Comparison of ENCODE assay signal across 11 mouse cellular contexts in the genomic region with DNA sequence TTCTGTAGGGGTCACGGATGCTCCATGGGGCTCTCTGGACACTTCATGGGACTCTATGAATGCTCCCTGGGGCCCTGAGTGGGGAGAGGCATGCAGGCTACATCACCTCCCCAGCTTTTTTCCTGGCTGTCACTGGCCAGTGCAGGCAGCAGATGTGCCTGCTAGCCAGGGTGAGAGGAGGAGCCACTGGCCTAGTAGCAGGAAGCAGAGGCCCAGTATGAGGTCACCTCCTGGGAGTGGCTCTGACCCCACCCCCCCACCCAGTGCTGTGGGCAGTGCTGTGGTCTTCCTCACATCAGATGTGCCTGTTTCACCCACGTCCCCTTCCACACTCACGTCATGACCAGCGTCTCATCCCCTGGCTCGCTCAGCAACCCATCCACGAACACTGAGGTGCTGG.
DNase-seq lines count a peak whose midpoint lies in the region; ATAC-seq and TF ChIP-seq lines count a peak whose summit lies in the region.
"Had no signal": no experiment of that assay in that cellular context is flagged by ENCODE, and none has a peak within 500 bp of the region (broad histone marks: within the 10 kb centered on the region; RNA-seq: fewer than 3 reads in every experiment).

No protein-coding gene starts in this region.

- H3K4me3 ChIP-seq in embryonic facial prominence, embryonic 12.5 days = no peak overlapping the region
- no peak overlapping the region for H3K4me3 ChIP-seq in embryonic facial prominence, embryonic 10.5 days
- H3K4me3 ChIP-seq in kidney, embryonic 14.5 days (ENCODE audit: low read length) = no peak overlapping the region
- no peak overlapping the region for H3K4me3 ChIP-seq in embryonic facial prominence, embryonic 15.5 days (replicated peaks)
- no peak overlapping the region for H3K4me3 ChIP-seq in myocyte

- peaks cover 10% of the 10 kb centered on the region; the same call in 1 of the 2 replicates for H3K4me1 ChIP-seq in embryonic facial prominence, embryonic 12.5 days
- H3K4me1 ChIP-seq in embryonic facial prominence, embryonic 10.5 days = peaks cover 6% of the 10 kb centered on the region; the same call in 1 of the 2 replicates
- H3K4me1 ChIP-seq in kidney, embryonic 14.5 days (ENCODE audit: control insufficient read depth, insufficient read depth, low read length) = no peaks in the 10 kb centered on the region
- peaks cover 21% of the 10 kb centered on the region for H3K4me1 ChIP-seq in embryonic facial prominence, embryonic 15.5 days

- no peaks in the 10 kb centered on the region for H3K79me2 ChIP-seq in myocyte (ENCODE audit: control insufficient read depth, insufficient read depth)

- no peaks in the 10 kb centered on the region for H3K9me3 ChIP-seq in embryonic facial prominence, embryonic 12.5 days
- H3K9me3 ChIP-seq in embryonic facial prominence, embryonic 10.5 days = no peaks in the 10 kb centered on the region
- H3K9me3 ChIP-seq in kidney, embryonic 14.5 days (ENCODE audit: control insufficient read depth, low read length) = no peaks in the 10 kb centered on the region
- no peaks in the 10 kb centered on the region for H3K9me3 ChIP-seq in embryonic facial prominence, embryonic 15.5 days (replicated peaks)

- 0 out of 2 replicates have a peak overlapping the region, but pooled peaks have one; percentile 47 for H3K27ac ChIP-seq in embryonic facial prominence, embryonic 12.5 days
- H3K27ac ChIP-seq in embryonic facial prominence, embryonic 10.5 days (replicated peaks) = no peak overlapping the region
- H3K27ac ChIP-seq in kidney, embryonic 14.5 days (ENCODE audit: low read depth, low read length) = no peak overlapping the region
- 0 out of 2 replicates have a peak overlapping the region, but pooled peaks have one; percentile 34 for H3K27ac ChIP-seq in embryonic facial prominence, embryonic 15.5 days (replicated peaks)

- WGBS in embryonic facial prominence, embryonic 12.5 days = 80% methylated on average over 6 of the region's 6 CpGs
- WGBS in embryonic facial prominence, embryonic 10.5 days = 86% methylated on average over 6 of the region's 6 CpGs
- 91% methylated on average over 6 of the region's 6 CpGs for WGBS in kidney, embryonic 14.5 days
- 87% methylated on average over 6 of the region's 6 CpGs for WGBS in embryonic facial prominence, embryonic 15.5 days

- no peak overlapping the region for H3K4me2 ChIP-seq in embryonic facial prominence, embryonic 12.5 days (replicated peaks)
- H3K4me2 ChIP-seq in kidney, embryonic 14.5 days (replicated peaks; ENCODE audit: low read depth, low read length) = no peak overlapping the region
- H3K4me2 ChIP-seq in embryonic facial prominence, embryonic 15.5 days (replicated peaks) = no peak overlapping the region
- no peak overlapping the region for H3K4me2 ChIP-seq in myocyte (ENCODE audit: low read depth)

- H3K36me3 ChIP-seq in embryonic facial prominence, embryonic 12.5 days = 0 out of 2 replicates have a peak, but pooled peaks cover 4% of the 10 kb centered on the region
- no peaks in the 10 kb centered on the region; the same call in 1 of the 2 replicates for H3K36me3 ChIP-seq in embryonic facial prominence, embryonic 10.5 days (replicated peaks)
- no peaks in the 10 kb centered on the region for H3K36me3 ChIP-seq in kidney, embryonic 14.5 days (ENCODE audit: control insufficient read depth, insufficient read depth, low read length)
- H3K36me3 ChIP-seq in embryonic facial prominence, embryonic 15.5 days = no peaks in the 10 kb centered on the region
- H3K36me3 ChIP-seq in myocyte (ENCODE audit: control insufficient read depth, insufficient read depth) = peaks cover 10% of the 10 kb centered on the region

- no peaks in the 10 kb centered on the region for H3K27me3 ChIP-seq in embryonic facial prominence, embryonic 12.5 days
- no peaks in the 10 kb centered on the region for H3K27me3 ChIP-seq in embryonic facial prominence, embryonic 10.5 days (replicated peaks; ENCODE audit: low read depth, poor library complexity, severe bottlenecking)
- H3K27me3 ChIP-seq in kidney, embryonic 14.5 days (ENCODE audit: control insufficient read depth, insufficient read depth, low read length) = no peaks in the 10 kb centered on the region
- H3K27me3 ChIP-seq in embryonic facial prominence, embryonic 15.5 days = no peaks in the 10 kb centered on the region
- H3K27me3 ChIP-seq in myocyte (ENCODE audit: control insufficient read depth, insufficient read depth, insufficient read length) = no peaks in the 10 kb centered on the region

- H3ac ChIP-seq in myocyte (ENCODE audit: control insufficient read depth, insufficient read length) = no peak overlapping the region

- no peak overlapping the region for H3K9ac ChIP-seq in embryonic facial prominence, embryonic 12.5 days
- H3K9ac ChIP-seq in kidney, embryonic 14.5 days (ENCODE audit: low read depth, low read length) = no peak overlapping the region
- no peak overlapping the region for H3K9ac ChIP-seq in embryonic facial prominence, embryonic 15.5 days

- peak; percentile 26 for TF ChIP-seq POLR2A in myocyte (IDR thresholded peaks at IDR 0.05; ENCODE audit: insufficient read length, low read depth)

- DNase-seq in embryonic facial prominence, embryonic 10.5 days (ENCODE audit: low spot score) = no peak
- no peak for DNase-seq in kidney, postnatal 14 days
- DNase-seq in frontal cortex, postnatal 36 days (ENCODE audit: low spot score in 2 of 2) = no peak
- DNase-seq in thymus, postnatal 10 days (ENCODE audit: low spot score in 2 of 2) = no peak
- DNase-seq: adrenal gland, adult 2 months; embryo, embryonic 11 days had no signal

- ATAC-seq in embryonic facial prominence, embryonic 12.5 days (ENCODE audit: insufficient number of reproducible peaks, insufficient read depth, low FRiP score, low TSS enrichment) = no peak
- peak; percentile 43; the same call in 1 of the 2 replicates for ATAC-seq in kidney, embryonic 14.5 days (ENCODE audit: low FRiP score, low TSS enrichment)
- ATAC-seq in embryonic facial prominence, embryonic 15.5 days (ENCODE audit: insufficient number of reproducible peaks, low FRiP score, low TSS enrichment, low read depth) = peak; percentile 11; the same call in 1 of the 2 replicates
- ATAC-seq: inflammation-experienced regulatory T-cells, adult 6 months had no signal

TF ChIP-seq in myocyte, 11 proteins besides CTCF, POLR2A, EP300 and RAD21:
- TF ChIP-seq MYOD1 (IDR thresholded peaks at IDR 0.05; ENCODE audit: control insufficient read depth in 1 of 3, insufficient read length in 2 of 3, low read depth in 2 of 3) (peak in 1 of 3 experiments; percentile 31), USF1 (IDR thresholded peaks at IDR 0.05; ENCODE audit: low read depth) (no peak), POLR2AphosphoS2 (IDR thresholded peaks at IDR 0.05; ENCODE audit: insufficient read length, low read depth) (peak; percentile 13), MYOG (IDR thresholded peaks at IDR 0.05; ENCODE audit: control insufficient read depth in 1 of 3, insufficient read depth in 1 of 3, insufficient read length in 2 of 3, low read depth in 2 of 3) (no peak)

Comparison
In these comparisons a context has a peak if more than half of its experiments do, and no peak if none do; other contexts are left out.
1. H3K27ac ChIP-seq: peak in embryonic facial prominence, embryonic 12.5 days (single experiment) and embryonic facial prominence, embryonic 15.5 days (single experiment); none in embryonic facial prominence, embryonic 10.5 days (single experiment) and kidney, embryonic 14.5 days (single experiment).